Mouse (Mus musculus) cerebellum, adult 2 months (tissue): ENCODE results near the gene Olfr412.

ENCODE experiments used
- CTCF ChIP-seq: fragments of 200-500 bp; IDR thresholded peaks from 2 replicates; pipeline ENCODE4 v1.5.1; 2011; ENCODE audit warnings: low read depth, mild to moderate bottlenecking, control low read depth, low read length, moderate library complexity, borderline replicate concordance; ENCODE audit not compliant: insufficient read depth
- POLR2A ChIP-seq: fragments of 200-500 bp; IDR thresholded peaks from 2 replicates; pipeline ENCODE4 v1.6.1; 2011; ENCODE audit warnings: low read length, control low read depth, borderline replicate concordance; ENCODE audit not compliant: insufficient read depth

- no peak for TF ChIP-seq CTCF
- no peak for TF ChIP-seq POLR2A
Observed at GRCm38 (mm10) chr11:74415736-74416135, 53.9 kb downstream of the Olfr412 start.
